Mouse (Mus musculus) CH12.LX (cell line): ENCODE results near the gene Mapkapk2. TPM values are rescaled to one million over a fixed set of nuclear protein-coding genes. Genes with fewer than 3 reads are reported as not detected.
"Not testable (repeated sequence)": the region's sequence is repeated elsewhere in the genome, so short reads cannot be mapped to it uniquely, and the experiment has no call there.

Experiments
- DNase-seq: peaks from one replicate; pipeline ENCODE4 v3.0.0-alpha.2; 2013; ENCODE audit errors: extremely low read depth
- H3K27ac ChIP-seq: 2 replicates; pipeline ENCODE4 v1.5.1; 2012; ENCODE audit warnings: low read depth, mild to moderate bottlenecking, control low read depth, moderate library complexity; ENCODE audit not compliant: insufficient read depth
- H3K27me3 ChIP-seq: replicated peaks from 2 replicates; pipeline ENCODE3; 2012; ENCODE audit warnings: inconsistent platforms
- H3K36me3 ChIP-seq, 2 experiments: replicated peaks in 1 of 2; 2 replicates each; pipeline versions ENCODE3 to v1.6.1; 2012; ENCODE audit warnings: inconsistent platforms in 1 of 2, low read length in 1 of 2, mild to moderate bottlenecking in 1 of 2, mixed read lengths in 1 of 2, moderate library complexity in 1 of 2; ENCODE audit not compliant: control insufficient read depth in 1 of 2, insufficient read depth in 1 of 2
- H3K4me1 ChIP-seq, 2 experiments: 2 replicates each; pipeline ENCODE4 v1.6.1; 2012; ENCODE audit warnings: inconsistent platforms in 1 of 2, moderate library complexity in 1 of 2; ENCODE audit not compliant: insufficient read depth in 2 of 2, control insufficient read depth in 1 of 2
- H3K4me2 ChIP-seq: 2 replicates; pipeline ENCODE4 v1.6.1; 2012; ENCODE audit warnings: low read depth, mild to moderate bottlenecking, control low read depth; ENCODE audit not compliant: poor library complexity, insufficient read depth, severe bottlenecking
- H3K4me3 ChIP-seq, 3 experiments: fragments of 150-350 bp in 1 of 3; sonication (generic) in 1 of 3; replicated peaks in 1 of 3; 2 replicates each; pipeline versions ENCODE3 to v1.5.1; 2011 to 2012; ENCODE audit warnings: low read depth in 2 of 3, low read length in 2 of 3, mild to moderate bottlenecking in 2 of 3, moderate library complexity in 2 of 3, control low read depth in 1 of 3, improper control_type of control experiment in 1 of 3, inconsistent platforms in 1 of 3, mixed read lengths in 1 of 3; ENCODE audit not compliant: poor library complexity in 1 of 3
- H3K79me2 ChIP-seq: replicated peaks from 2 replicates; pipeline ENCODE4 v1.6.1; 2012; ENCODE audit warnings: mild to moderate bottlenecking, moderate library complexity; ENCODE audit not compliant: control insufficient read depth, poor library complexity, insufficient read depth, severe bottlenecking; ENCODE audit errors: extremely low read depth
- H3K9ac ChIP-seq: 2 replicates; pipeline ENCODE4 v1.6.1; 2012; ENCODE audit warnings: low read depth, mild to moderate bottlenecking, control low read depth, moderate library complexity; ENCODE audit not compliant: insufficient read depth
- H3K9me3 ChIP-seq: replicated peaks from 2 replicates; pipeline ENCODE3; 2012; ENCODE audit warnings: low read length, inconsistent platforms, mixed read lengths
- BHLHE40 ChIP-seq: IDR thresholded peaks from 2 replicates; pipeline ENCODE4 v1.6.1; 2011; ENCODE audit warnings: mild to moderate bottlenecking, low read depth, low read length, improper control_type of control experiment
- CHD1 ChIP-seq: IDR thresholded peaks from 2 replicates; pipeline ENCODE4 v1.6.1; 2012; ENCODE audit warnings: low read depth, low read length, improper control_type of control experiment, inconsistent platforms
- E2F4 ChIP-seq: IDR thresholded peaks from 2 replicates; pipeline ENCODE4 v1.6.1; 2011; ENCODE audit warnings: low read depth, low read length, improper control_type of control experiment; ENCODE audit not compliant: insufficient replicate concordance
- EP300 ChIP-seq: IDR thresholded peaks from 2 replicates; pipeline ENCODE4 v1.6.1; 2011; ENCODE audit warnings: low read length, improper control_type of control experiment
- ETS1 ChIP-seq: conservative IDR thresholded peaks from 2 replicates; pipeline ENCODE4 v1.6.1; 2012; ENCODE audit warnings: low read depth, mild to moderate bottlenecking, inconsistent platforms, low read length, improper control_type of control experiment, moderate library complexity
- GABPA ChIP-seq: IDR thresholded peaks from 2 replicates; pipeline ENCODE4 v1.6.1; 2012; ENCODE audit warnings: low read depth, low read length, improper control_type of control experiment, inconsistent platforms; ENCODE audit not compliant: insufficient replicate concordance
- HCFC1 ChIP-seq: IDR thresholded peaks from 2 replicates; pipeline ENCODE4 v1.6.1; 2012; ENCODE audit warnings: low read depth, mild to moderate bottlenecking, inconsistent platforms, low read length, improper control_type of control experiment
- IRF4 ChIP-seq: IDR thresholded peaks from 2 replicates; pipeline ENCODE4 v1.6.1; 2014; ENCODE audit warnings: low read depth, mild to moderate bottlenecking, inconsistent platforms, low read length, improper control_type of control experiment
- JUND ChIP-seq: conservative IDR thresholded peaks from 2 replicates; pipeline ENCODE4 v1.6.1; 2011; ENCODE audit warnings: low read depth, low read length, improper control_type of control experiment
- MAFK ChIP-seq: IDR thresholded peaks from 2 replicates; pipeline ENCODE4 v1.6.1; 2011; ENCODE audit warnings: low read length, improper control_type of control experiment; ENCODE audit not compliant: insufficient replicate concordance
- MAX ChIP-seq: IDR thresholded peaks from 2 replicates; pipeline ENCODE4 v1.6.1; 2011; ENCODE audit warnings: low read length, improper control_type of control experiment
- MEF2A ChIP-seq: IDR thresholded peaks from 2 replicates; pipeline ENCODE4 v1.6.1; 2014; ENCODE audit warnings: low read depth, mild to moderate bottlenecking, inconsistent platforms, low read length, improper control_type of control experiment, borderline replicate concordance
- MYC ChIP-seq: IDR thresholded peaks from 2 replicates; pipeline ENCODE4 v1.6.1; 2011; ENCODE audit warnings: low read depth, mild to moderate bottlenecking, improper control_type of control experiment, low read length
- NELFE ChIP-seq: IDR thresholded peaks from 2 replicates; pipeline ENCODE4 v1.6.1; 2011; ENCODE audit warnings: low read depth, low read length, improper control_type of control experiment
- POLR2A ChIP-seq: IDR thresholded peaks from 2 replicates; pipeline ENCODE4 v1.6.1; 2011; ENCODE audit warnings: low read depth, mild to moderate bottlenecking, improper control_type of control experiment, low read length
- POLR2AphosphoS2 ChIP-seq: IDR thresholded peaks from 2 replicates; pipeline ENCODE4 v1.6.1; 2011; ENCODE audit warnings: low read depth, low read length, improper control_type of control experiment
- SIN3A ChIP-seq: IDR thresholded peaks from 2 replicates; pipeline ENCODE4 v1.6.1; 2012; ENCODE audit warnings: low read length, improper control_type of control experiment, inconsistent platforms
- SMC3 ChIP-seq: IDR thresholded peaks from 2 replicates; pipeline ENCODE4 v1.6.1; 2011; ENCODE audit warnings: low read depth, low read length, improper control_type of control experiment
- TBP ChIP-seq: conservative IDR thresholded peaks from 2 replicates; pipeline ENCODE4 v1.6.1; 2011; ENCODE audit warnings: low read depth, low read length, improper control_type of control experiment
- TCF12 ChIP-seq: IDR thresholded peaks from 2 replicates; pipeline ENCODE4 v1.6.1; 2014; ENCODE audit warnings: low read depth, mild to moderate bottlenecking, inconsistent platforms, low read length, improper control_type of control experiment
- USF1 ChIP-seq: IDR thresholded peaks from 2 replicates; pipeline ENCODE4 v1.6.1; 2014; ENCODE audit warnings: low read depth, mild to moderate bottlenecking, inconsistent platforms, low read length, improper control_type of control experiment
- ZC3H11A ChIP-seq: IDR thresholded peaks from 2 replicates; pipeline ENCODE4 v1.6.1; 2012; ENCODE audit warnings: low read depth, mild to moderate bottlenecking, inconsistent platforms, low read length, improper control_type of control experiment
- ZMIZ1 ChIP-seq: IDR thresholded peaks from 2 replicates; pipeline ENCODE4 v1.6.1; 2012; ENCODE audit warnings: low read depth, mild to moderate bottlenecking, inconsistent platforms, low read length, improper control_type of control experiment
- ZNF384 ChIP-seq: IDR thresholded peaks from 2 replicates; pipeline ENCODE4 v1.6.1; 2012; ENCODE audit warnings: low read depth, low read length, improper control_type of control experiment, inconsistent platforms
- dilution Hi-C: fragments of 300-500 bp; cut with MboI; formaldehyde crosslinking; loops from 2 replicates; pipeline ENCODE4 v1.14.3; 2020; ENCODE audit warnings: low sequenced_read_pairs; ENCODE audit not compliant: extremely low pct_unique_long_range_greater_than_20kb, extremely low pct_ligation_motif_present
- in situ Hi-C: fragments of 300-500 bp; cut with MboI; formaldehyde crosslinking; loops from 3 replicates; pipeline ENCODE4 v1.14.3; 2019; ENCODE audit warnings: low sequenced_read_pairs, low pct_ligation_motif_present, low pct_unique_long_range_greater_than_20kb, mixed read lengths
- polyA plus RNA-seq: library from polyadenylated mRNA; unstranded; fragments of >175 nt; gene quantifications from 2 replicates; pipeline ENCODE4 v1.2.1, GENCODE M21; 2012; ENCODE audit warnings: low read depth; ENCODE audit not compliant: insufficient read length
- total RNA-seq, 2 experiments: library from RNA; depleted of rRNA; stranded (reverse); fragments of 300-350 nt in 1 of 2; fragments of >200 nt in 1 of 2; gene quantifications; 2 replicates each; pipeline ENCODE4 v1.2.3; 2012 to 2014

Mapkapk2 gene
- total and polyA plus RNA-seq, 3 experiments: 55.0 to 63.5 (median 62.9) TPM

GRCm38 (mm10) chr1:131146181-131146614, 48.6 kb upstream of the Mapkapk2 start:
- in situ Hi-C loops (no loop called here), dilution Hi-C loops (no loop called here)
- Histone ChIP-seq H3K4me3 (peak overlapping the region; percentile 21 to 46 (median 34)), H3K79me2 (no peaks in the 10 kb centered on the region), H3K36me3 (peaks cover 0 to 3% of the 10 kb centered on the region in 2 experiments), H3K4me1 (peaks cover 13 to 40% of the 10 kb centered on the region in 2 experiments), H3K9ac (peak overlapping the region; percentile 53; the same call in 1 of the 2 replicates), H3K9me3 (peaks cover 2% of the 10 kb centered on the region), H3K4me2 (peak overlapping the region; percentile 75), H3K27me3 (no peaks in the 10 kb centered on the region), H3K27ac (peak overlapping the region; percentile 71)
- TF ChIP-seq ZNF384 (no peak), ZMIZ1 (peak; percentile 66; the same call in 1 of the 2 replicates), MAX (no peak), MAFK (0 out of 2 replicates have a peak, but pooled peaks have one; percentile 31), TBP (0 out of 2 replicates have a peak, but pooled peaks have one; percentile 48), SIN3A (peak; percentile 73; the same call in 1 of the 2 replicates), IRF4 (peak; percentile 93), JUND (peak; percentile 36; the same call in 1 of the 2 replicates), EP300 (peak; percentile 93), MEF2A (peak; percentile 53; the same call in 1 of the 2 replicates), CHD1 (peak; percentile 80; the same call in 1 of the 2 replicates), GABPA (no peak), NELFE (peak; percentile 60; the same call in 1 of the 2 replicates), USF1 (no peak), ZC3H11A (no peak), HCFC1 (peak; percentile 35; the same call in 1 of the 2 replicates), MYC (peak; percentile 53; the same call in 1 of the 2 replicates), TCF12 (peak; percentile 29; the same call in 1 of the 2 replicates), SMC3 (no peak; the same call in 1 of the 2 replicates), POLR2A (peak; percentile 62), E2F4 (no peak), ETS1 (peak; percentile 33; the same call in 1 of the 2 replicates), POLR2AphosphoS2 (peak; percentile 52; the same call in 1 of the 2 replicates), BHLHE40 (peak; percentile 44)
- DNase-seq: peak; percentile 89

GRCm38 (mm10) chr1:131145222-131145621, 47.6 kb upstream of the Mapkapk2 start:
- H3K36me3 ChIP-seq, H3K4me2 ChIP-seq, H3K27ac ChIP-seq, H3K27me3 ChIP-seq, H3K4me3 ChIP-seq, in situ Hi-C loops, H3K79me2 ChIP-seq, DNase-seq, dilution Hi-C loops, H3K9me3 ChIP-seq, H3K9ac ChIP-seq: not testable (repeated sequence)
- H3K4me1 ChIP-seq: peaks cover 19 to 49% of the 10 kb centered on the region in 2 experiments
